Mouse (Mus musculus) embryonic fibroblast, embryonic 13.5 days (primary cell): ENCODE results near the gene Ten1.

Source experiments
- CTCF ChIP-seq: IDR thresholded peaks from 2 replicates; pipeline ENCODE4 v1.5.1; 2011; ENCODE audit warnings: mild to moderate bottlenecking, control low read depth, low read length, moderate library complexity, borderline replicate concordance; ENCODE audit not compliant: insufficient read depth
- POLR2A ChIP-seq: IDR thresholded peaks from 2 replicates; pipeline ENCODE4 v1.6.1; 2011; ENCODE audit warnings: low read depth, mild to moderate bottlenecking, control low read depth, low read length, moderate library complexity

DNA sequence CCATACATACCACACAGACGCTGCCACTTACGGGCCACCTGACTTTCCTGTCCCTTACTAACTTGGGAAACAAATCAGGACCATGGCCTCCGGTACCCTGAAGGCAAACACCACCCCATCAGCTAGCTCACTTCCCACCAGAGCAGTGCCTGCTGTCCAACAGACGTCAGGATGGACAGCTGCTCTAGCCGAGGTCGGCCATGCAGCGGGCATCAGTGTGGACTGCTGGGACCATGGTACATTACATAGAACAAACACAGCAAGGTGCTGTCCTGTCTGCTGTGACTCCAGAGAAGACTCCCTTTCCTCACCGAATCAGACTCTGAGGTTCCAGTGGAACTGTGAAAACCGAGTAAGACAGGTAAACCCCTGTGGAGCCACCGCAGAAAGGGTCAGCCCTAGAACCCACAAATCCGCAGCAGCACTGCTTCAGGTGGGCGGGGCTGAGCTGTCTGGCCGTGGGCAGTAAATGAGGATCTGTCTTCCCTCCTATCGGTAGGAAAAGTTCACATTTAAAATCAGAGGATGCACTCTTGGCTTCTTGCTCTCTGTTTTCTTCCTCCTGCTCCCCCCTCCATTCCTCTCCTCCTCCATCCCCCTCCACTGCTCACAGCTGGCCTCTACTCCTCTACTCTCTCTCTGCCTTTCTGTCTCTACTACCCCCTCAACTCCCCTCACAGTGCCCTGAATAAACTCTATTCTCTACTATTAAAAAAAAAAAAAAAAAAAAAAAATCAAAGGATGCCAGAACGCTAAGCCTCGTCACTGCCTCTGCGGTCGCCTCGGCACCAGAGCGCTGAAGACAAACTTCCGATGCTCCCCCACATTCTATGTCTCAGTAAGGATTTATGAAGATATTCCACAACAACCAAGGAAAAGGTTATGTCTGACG is 56.7 kb downstream of the Ten1 start:
- TF ChIP-seq CTCF (no peak), POLR2A (no peak)
